Mouse (Mus musculus): ENCODE data around the gene Abtb2.

GRCm38 (mm10) chr2:103547132-103547531 lies 19.0 kb upstream of the Abtb2 start:
- TF ChIP-seq CTCF (IDR thresholded peaks at IDR 0.05; ENCODE audit: low read depth, low read length), result 0 out of 2 replicates have a peak, but pooled peaks have one; percentile 45
- TF ChIP-seq GATA1 (IDR thresholded peaks at IDR 0.05; ENCODE audit: borderline replicate concordance, low read length), result no peak
- TF ChIP-seq POLR2AphosphoS5 (IDR thresholded peaks at IDR 0.05; ENCODE audit: insufficient replicate concordance, low read depth, low read length), result no peak
